Mouse (Mus musculus) embryonic facial prominence, embryonic 10.5 days (tissue): ENCODE measurements at regions not wholly inside any gene's neighbourhood (a gene's known extent, or its start where the extent isn't known, plus 50 kb on each side); places are given as distances from the start of the nearest gene placed in this dataset.

ENCODE experiments used
- DNase-seq: peaks from one replicate; pipeline ENCODE4 v3.0.0-alpha.2; 2017; ENCODE audit warnings: low spot score
- H3K27ac ChIP-seq: fragments of 300-500 bp; sonication (generic); replicated peaks from 2 replicates; pipeline ENCODE4 v1.5.1; 2016; ENCODE audit warnings: mild to moderate bottlenecking
- H3K27me3 ChIP-seq: fragments of 300-500 bp; sonication (generic); replicated peaks from 2 replicates; pipeline ENCODE4 v1.6.1; 2016; ENCODE audit warnings: low read depth, mild to moderate bottlenecking; ENCODE audit not compliant: poor library complexity, severe bottlenecking
- H3K36me3 ChIP-seq: fragments of 300-500 bp; sonication (generic); replicated peaks from 2 replicates; pipeline ENCODE4 v1.6.1; 2016; ENCODE audit warnings: mild to moderate bottlenecking, moderate library complexity
- H3K4me1 ChIP-seq: fragments of 300-500 bp; sonication (generic); 2 replicates; pipeline ENCODE4 v1.6.1; 2016
- H3K4me3 ChIP-seq: fragments of 300-500 bp; sonication (generic); 2 replicates; pipeline ENCODE4 v1.5.1; 2016; ENCODE audit warnings: mild to moderate bottlenecking, moderate library complexity
- H3K9me3 ChIP-seq: fragments of 300-500 bp; sonication (generic); 2 replicates; pipeline ENCODE4 v1.6.1; 2016; ENCODE audit warnings: mild to moderate bottlenecking
- WGBS: fragments of 180-500 bp; shearing (Covaris S2); methylation state at CpG from one replicate; pipeline ENCODE4 v1.1.7; 2016; 5-methylcytosine and 5-hydroxymethylcytosine counted together

- 0 out of 2 replicates have a peak, but pooled peaks cover 4% of the 10 kb centered on the region for H3K27me3 ChIP-seq
- 93% methylated on average over 2 of the region's 2 CpGs for WGBS
- H3K4me3 ChIP-seq = no peak overlapping the region
- H3K4me1 ChIP-seq = peaks cover 29% of the 10 kb centered on the region
- no peak overlapping the region for H3K27ac ChIP-seq
- no peak for DNase-seq
- no peaks in the 10 kb centered on the region for H3K9me3 ChIP-seq
- H3K36me3 ChIP-seq = no peaks in the 10 kb centered on the region
Observed at GRCm38 (mm10) chr12:54290311-54290710, 86.7 kb upstream of the Egln3 start.

- Histone ChIP-seq H3K27ac (no peak overlapping the region), H3K36me3 (no peaks in the 10 kb centered on the region), H3K4me3 (no peak overlapping the region), H3K4me1 (peaks cover 32% of the 10 kb centered on the region), H3K9me3 (no peaks in the 10 kb centered on the region), H3K27me3 (0 out of 2 replicates have a peak, but pooled peaks cover 4% of the 10 kb centered on the region)
- no peak for DNase-seq
- WGBS = 82% methylated on average over 4 of the region's 4 CpGs
Observed at GRCm38 (mm10) chr12:54288747-54289146, 85.1 kb upstream of the Egln3 start.

DNA sequence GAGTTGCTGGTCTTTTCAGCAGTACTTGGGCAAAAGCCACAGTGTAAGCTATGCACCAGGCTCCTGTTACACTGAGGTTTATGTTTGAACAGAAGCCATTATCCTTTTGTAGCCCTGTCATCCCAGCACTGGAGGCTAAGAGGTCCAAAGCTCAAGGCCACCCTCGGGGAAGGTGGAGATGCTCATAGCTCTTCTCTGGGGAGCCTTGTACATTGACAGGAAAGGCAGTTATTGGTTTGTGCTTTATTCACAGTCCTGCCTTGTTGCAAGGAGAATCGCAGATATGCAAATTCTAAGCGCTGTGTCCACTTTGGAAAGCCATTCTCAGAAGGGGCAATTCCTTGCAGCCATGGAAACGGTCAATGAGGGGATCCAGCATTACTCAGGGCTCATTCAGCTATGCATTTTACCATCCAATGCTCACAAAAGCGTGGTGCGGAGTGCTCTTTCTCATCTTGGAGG, 84.4 kb upstream of the Egln3 start:
- Histone ChIP-seq H3K9me3 (no peaks in the 10 kb centered on the region), H3K36me3 (no peaks in the 10 kb centered on the region), H3K27ac (peak overlapping the region; percentile 31; the same call in 1 of the 2 replicates), H3K27me3 (0 out of 2 replicates have a peak, but pooled peaks cover 4% of the 10 kb centered on the region), H3K4me1 (peaks cover 37% of the 10 kb centered on the region), H3K4me3 (no peak overlapping the region)
- no peak for DNase-seq
- 72% methylated on average over 6 of the region's 6 CpGs for WGBS

DNA sequence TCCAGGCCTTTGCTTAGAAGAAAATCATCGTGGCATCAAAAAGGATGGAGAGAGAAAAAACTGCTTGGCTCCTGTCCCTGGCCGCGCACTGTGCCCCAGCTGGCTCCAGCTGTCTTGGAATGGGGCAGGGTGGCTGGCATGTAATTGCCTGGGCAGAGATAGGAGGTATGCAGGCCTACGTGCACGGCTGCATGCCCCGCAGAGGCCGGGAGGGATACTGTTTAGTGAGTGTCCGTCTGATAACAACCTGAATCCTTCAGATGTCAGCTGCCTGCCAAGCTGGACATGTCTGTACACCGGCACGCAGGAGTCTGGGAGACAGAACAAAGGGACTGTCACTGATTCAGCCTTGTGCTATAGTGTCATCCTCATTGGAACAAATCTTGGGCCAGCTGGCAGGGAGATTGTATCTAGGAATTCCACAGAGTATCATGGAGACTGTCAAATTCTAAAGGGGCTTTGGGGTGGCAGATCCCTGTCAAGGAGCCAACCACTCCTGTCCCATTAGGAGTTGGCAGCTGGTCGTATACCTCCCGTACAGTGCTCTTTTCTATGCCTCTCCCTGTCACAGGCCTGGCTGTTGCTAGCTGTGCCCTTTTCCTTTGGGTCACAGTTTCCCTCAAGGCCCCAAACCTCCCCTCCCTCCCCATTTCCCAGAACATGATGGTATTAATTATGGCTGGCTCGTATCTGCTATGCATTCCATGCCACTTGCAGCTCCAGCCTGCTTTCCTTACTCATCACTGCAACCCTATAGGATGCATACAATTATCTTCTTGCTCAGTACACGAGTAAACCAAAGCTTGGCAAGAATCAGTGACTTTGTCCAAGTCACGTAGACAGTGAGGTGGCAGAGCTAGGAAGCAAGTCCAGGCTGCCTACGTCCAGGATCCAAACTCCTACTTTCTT, 83.5 kb upstream of the Egln3 start:
- no peak for DNase-seq
- Histone ChIP-seq H3K9me3 (no peaks in the 10 kb centered on the region), H3K4me3 (no peak overlapping the region), H3K4me1 (peaks cover 43% of the 10 kb centered on the region), H3K36me3 (no peaks in the 10 kb centered on the region), H3K27me3 (0 out of 2 replicates have a peak, but pooled peaks cover 4% of the 10 kb centered on the region), H3K27ac (peak overlapping the region; percentile 31)
- WGBS = 63% methylated on average over 16 of the region's 16 CpGs

DNA sequence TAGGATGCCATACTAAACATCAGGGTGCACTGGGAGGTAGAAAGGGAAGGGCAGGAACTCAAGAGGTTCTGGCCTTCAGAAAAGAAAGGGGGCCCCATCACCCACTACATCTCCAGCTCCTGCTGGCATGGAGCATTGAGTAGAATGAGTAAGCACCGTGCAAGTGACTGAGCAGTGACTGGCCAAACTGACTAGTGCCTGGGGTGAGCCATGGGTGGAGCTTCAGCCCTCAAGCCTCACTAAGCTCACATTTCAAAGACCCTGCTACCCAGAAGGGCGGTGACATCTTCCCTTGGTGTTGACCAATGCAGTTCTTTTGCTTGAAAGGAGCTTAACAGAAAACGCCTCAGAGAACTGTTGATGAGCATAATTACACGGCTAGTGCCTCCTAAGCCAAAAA, 80.0 kb upstream of the Egln3 start:
- peaks cover 45% of the 10 kb centered on the region for H3K4me1 ChIP-seq
- H3K27me3 ChIP-seq = 0 out of 2 replicates have a peak, but pooled peaks cover 4% of the 10 kb centered on the region
- H3K4me3 ChIP-seq = no peak overlapping the region
- DNase-seq = no peak
- H3K27ac ChIP-seq = no peak overlapping the region
- 17% methylated on average over 4 of the region's 4 CpGs for WGBS
- no peaks in the 10 kb centered on the region for H3K36me3 ChIP-seq
- H3K9me3 ChIP-seq = no peaks in the 10 kb centered on the region

- H3K36me3 ChIP-seq = no peaks in the 10 kb centered on the region
- no peaks in the 10 kb centered on the region for H3K9me3 ChIP-seq
- no peak overlapping the region for H3K4me3 ChIP-seq
- peaks cover 38% of the 10 kb centered on the region for H3K4me1 ChIP-seq
- 0 out of 2 replicates have a peak, but pooled peaks cover 4% of the 10 kb centered on the region for H3K27me3 ChIP-seq
- WGBS = 87% methylated on average over 1 of the region's 1 CpGs
- no peak overlapping the region for H3K27ac ChIP-seq
- DNase-seq = no peak
Observed at GRCm38 (mm10) chr12:54283011-54283410, 79.4 kb upstream of the Egln3 start.

DNA sequence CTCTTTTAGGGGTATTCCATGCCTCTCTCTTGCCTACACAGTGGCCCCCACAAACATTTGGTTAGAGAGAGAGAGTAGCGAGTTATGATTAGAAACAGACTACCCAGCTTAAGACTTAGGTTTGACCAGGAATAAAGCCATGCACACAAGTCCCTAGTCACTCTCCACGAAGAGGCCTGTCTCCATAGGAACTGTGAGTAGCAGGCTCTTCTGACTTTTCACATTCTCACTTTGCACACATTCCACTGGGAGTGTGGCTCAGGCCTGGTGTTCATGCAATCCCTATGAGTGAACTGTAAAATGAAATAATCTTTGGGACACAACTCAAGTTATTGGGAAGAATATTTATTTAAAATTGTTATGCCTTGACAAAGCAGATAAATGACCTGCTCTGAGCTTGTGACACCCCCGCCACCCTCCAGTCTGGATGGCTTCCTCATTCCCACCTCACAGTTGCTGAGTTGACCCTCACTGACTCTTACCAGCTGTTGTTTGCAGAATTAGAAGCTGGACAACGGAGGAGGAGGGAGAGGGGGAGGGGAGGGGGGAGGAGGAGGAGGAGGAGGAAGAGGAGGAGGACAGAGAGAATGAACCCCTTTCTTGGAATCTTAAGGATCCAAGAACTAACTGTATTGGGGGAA, 78.7 kb upstream of the Egln3 start:
- H3K4me3 ChIP-seq = no peak overlapping the region

DNA sequence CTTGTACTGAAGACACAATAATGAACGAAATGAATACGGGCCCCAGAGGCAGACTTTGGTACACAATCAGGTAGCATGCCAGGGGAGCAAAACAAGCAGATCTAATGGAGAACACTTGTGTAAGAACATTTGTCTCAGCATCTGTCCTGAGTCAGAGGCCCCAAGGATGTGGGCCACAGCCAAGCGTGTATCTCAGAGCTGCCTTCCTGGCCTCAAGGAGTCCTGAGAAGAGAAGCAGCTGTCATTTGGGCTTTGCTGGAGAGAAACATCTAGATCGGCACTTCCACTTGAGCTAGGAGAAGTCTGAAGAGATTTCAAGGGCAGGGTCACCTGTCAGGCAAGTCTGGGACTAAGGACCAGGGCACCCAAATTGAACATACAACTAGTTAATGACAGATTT, 76.8 kb upstream of the Egln3 start:
- 79% methylated on average over 4 of the region's 4 CpGs for WGBS
- Histone ChIP-seq H3K27me3 (no peaks in the 10 kb centered on the region), H3K4me3 (no peak overlapping the region), H3K27ac (no peak overlapping the region), H3K36me3 (no peaks in the 10 kb centered on the region), H3K4me1 (peaks cover 19% of the 10 kb centered on the region), H3K9me3 (no peaks in the 10 kb centered on the region)
- no peak for DNase-seq

More for the DNA sequence above, 78.7 kb upstream of the Egln3 start:
- Histone ChIP-seq H3K9me3 (no peaks in the 10 kb centered on the region), H3K36me3 (no peaks in the 10 kb centered on the region), H3K27me3 (0 out of 2 replicates have a peak, but pooled peaks cover 4% of the 10 kb centered on the region), H3K4me1 (peaks cover 32% of the 10 kb centered on the region), H3K27ac (peak overlapping the region; percentile 10; the same call in 1 of the 2 replicates)
- no peak for DNase-seq
- WGBS = 58% methylated on average over 4 of the region's 4 CpGs

GRCm38 (mm10) chr12:54280001-54280400, 76.3 kb upstream of the Egln3 start:
- Histone ChIP-seq H3K27ac (no peak overlapping the region), H3K4me3 (no peak overlapping the region), H3K27me3 (no peaks in the 10 kb centered on the region), H3K4me1 (peaks cover 19% of the 10 kb centered on the region), H3K9me3 (no peaks in the 10 kb centered on the region), H3K36me3 (no peaks in the 10 kb centered on the region)
- 80% methylated on average over 3 of the region's 3 CpGs for WGBS
- no peak for DNase-seq

DNA sequence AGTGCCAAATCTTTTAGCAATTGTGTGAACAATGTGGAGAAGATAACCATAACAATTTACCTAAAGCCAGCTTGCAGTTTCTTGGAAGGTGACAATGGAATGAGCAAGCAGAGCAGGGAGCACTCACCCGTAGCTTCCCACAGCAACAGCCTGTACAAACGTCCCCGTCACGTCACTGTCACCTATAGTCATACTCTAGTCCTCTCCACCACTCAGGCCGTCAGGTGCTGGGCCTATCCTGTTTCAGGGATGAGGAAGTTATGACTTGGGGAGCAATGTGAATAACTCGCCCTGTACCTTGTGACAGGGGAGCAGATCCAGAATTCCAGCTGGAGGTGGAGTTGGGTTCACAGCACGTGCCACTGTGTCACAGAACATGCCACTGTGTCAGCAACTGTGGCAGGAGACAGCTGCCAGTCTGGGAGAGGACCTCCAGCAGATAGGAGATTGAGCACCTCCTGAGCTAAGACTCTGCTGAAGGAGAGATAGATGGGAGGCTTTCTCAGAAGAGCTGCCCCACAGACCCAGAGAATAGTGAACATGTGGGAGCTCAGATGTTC, 73.4 kb upstream of the Egln3 start:
- no peaks in the 10 kb centered on the region for H3K36me3 ChIP-seq
- H3K4me1 ChIP-seq = peaks cover 4% of the 10 kb centered on the region
- no peak for DNase-seq
- H3K4me3 ChIP-seq = no peak overlapping the region
- no peaks in the 10 kb centered on the region for H3K9me3 ChIP-seq
- WGBS = 81% methylated on average over 7 of the region's 7 CpGs
- no peak overlapping the region for H3K27ac ChIP-seq
- no peaks in the 10 kb centered on the region for H3K27me3 ChIP-seq

- no peaks in the 10 kb centered on the region for H3K4me1 ChIP-seq
- WGBS = 95% methylated on average over 4 of the region's 4 CpGs
- no peak for DNase-seq
- no peak overlapping the region for H3K4me3 ChIP-seq
- H3K27ac ChIP-seq = no peak overlapping the region
- H3K9me3 ChIP-seq = no peaks in the 10 kb centered on the region
- H3K27me3 ChIP-seq = no peaks in the 10 kb centered on the region
- no peaks in the 10 kb centered on the region for H3K36me3 ChIP-seq
Observed at GRCm38 (mm10) chr12:54273506-54273905, 69.8 kb upstream of the Egln3 start.

DNA sequence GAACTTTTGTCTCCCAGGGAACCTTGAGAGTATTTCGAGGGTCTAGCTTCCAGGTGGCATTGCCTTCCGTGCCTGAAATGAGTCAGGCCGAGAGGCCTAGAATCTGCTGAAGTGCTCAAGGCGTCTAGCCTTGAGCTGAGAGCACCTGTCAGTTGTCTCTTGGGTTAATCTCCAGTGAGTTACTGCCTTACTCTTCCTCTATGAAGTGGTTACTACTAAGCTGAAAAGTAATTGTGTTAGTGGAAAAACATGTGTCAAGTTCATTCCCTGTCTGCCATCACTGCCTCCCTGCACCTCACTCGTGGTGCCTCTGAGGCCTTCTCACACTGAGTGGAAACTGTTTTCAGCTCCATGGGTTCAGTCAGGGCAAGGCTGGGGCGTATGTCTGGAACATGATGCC, 69.0 kb upstream of the Egln3 start:
- no peak for DNase-seq
- no peaks in the 10 kb centered on the region for H3K4me1 ChIP-seq
- no peak overlapping the region for H3K4me3 ChIP-seq
- no peaks in the 10 kb centered on the region for H3K27me3 ChIP-seq
- no peaks in the 10 kb centered on the region for H3K36me3 ChIP-seq
- WGBS = 86% methylated on average over 6 of the region's 6 CpGs
- H3K9me3 ChIP-seq = no peaks in the 10 kb centered on the region
- H3K27ac ChIP-seq = no peak overlapping the region
